Mouse (Mus musculus) embryonic fibroblast, embryonic 13.5 days (primary cell): ENCODE data around the gene Frmd6.

Experiments
- CTCF ChIP-seq: IDR thresholded peaks from 2 replicates; pipeline ENCODE4 v1.5.1; 2011; ENCODE audit warnings: mild to moderate bottlenecking, control low read depth, low read length, moderate library complexity, borderline replicate concordance; ENCODE audit not compliant: insufficient read depth
- POLR2A ChIP-seq: IDR thresholded peaks from 2 replicates; pipeline ENCODE4 v1.6.1; 2011; ENCODE audit warnings: low read depth, mild to moderate bottlenecking, control low read depth, low read length, moderate library complexity

GRCm38 (mm10) chr12:70827901-70828271 is 2.6 kb downstream of the Frmd6 start:
- TF ChIP-seq CTCF (no peak), POLR2A (no peak)
